Mouse (Mus musculus) activated CD4-positive, CD25-positive, alpha-beta regulatory T cell, adult 4 months (primary cell): ENCODE measurements around the gene Surf6. TPM values are rescaled to one million over a fixed set of nuclear protein-coding genes. Genes with fewer than 3 reads are reported as not detected.
"Not testable (repeated sequence)": the region's sequence is repeated elsewhere in the genome, so short reads cannot be mapped to it uniquely, and the experiment has no call there.

Experiments used
- ATAC-seq: one replicate; pipeline ENCODE4 v1.8.0; 2017
- polyA plus RNA-seq, 2 experiments: library from polyadenylated mRNA; unstranded; fragments of 100-300 nt; shearing (Covaris generic); gene quantifications; one replicate each; pipeline ENCODE4 v1.2.1; 2017

The Surf6 gene
- polyA plus RNA-seq, 2 experiments from 2014 or later, result 17.5 to 25.5 TPM

GRCm38 (mm10) chr2:26913416-26914147 is 10.9 kb upstream of the Surf6 start:
- ATAC-seq, result no peak

- no peak for ATAC-seq
Observed at GRCm38 (mm10) chr2:26912253-26912770, 9.6 kb upstream of the Surf6 start.

- peak; percentile 47 for ATAC-seq
Observed at GRCm38 (mm10) chr2:26910994-26911765, 8.5 kb upstream of the Surf6 start.

- ATAC-seq, result peak; percentile 91
Observed at GRCm38 (mm10) chr2:26910124-26910993, 7.7 kb upstream of the Surf6 start, which contains the start of the genes Med22 and Rpl7a. Gene Med22, minus strand, starts transcription at chr2:26910677. Gene Rpl7a, plus strand, starts transcription at chr2:26910764.

GRCm38 (mm10) chr2:26909387-26909784 is 6.7 kb upstream of the Surf6 start:
- no peak for ATAC-seq

- no peak for ATAC-seq
Observed at GRCm38 (mm10) chr2:26908710-26909386, 6.2 kb upstream of the Surf6 start.

GRCm38 (mm10) chr2:26907109-26907508 is 4.4 kb upstream of the Surf6 start:
- no peak for ATAC-seq

- ATAC-seq, result no peak
Observed at GRCm38 (mm10) chr2:26906431-26906830, 3.8 kb upstream of the Surf6 start.

GRCm38 (mm10) chr2:26905936-26906335 is 3.3 kb upstream of the Surf6 start:
- ATAC-seq, result no peak

GRCm38 (mm10) chr2:26903311-26903710 is 632 bp upstream of the Surf6 start:
- ATAC-seq, result no peak

- ATAC-seq, result no peak
Observed at GRCm38 (mm10) chr2:26901834-26902400, 762 bp downstream of the Surf6 start.

- no peak for ATAC-seq
Observed at GRCm38 (mm10) chr2:26900731-26901130, 1.9 kb downstream of the Surf6 start.

- no peak for ATAC-seq
Observed at GRCm38 (mm10) chr2:26895898-26896297, 6.8 kb downstream of the Surf6 start.

- not testable (repeated sequence) for ATAC-seq
Observed at GRCm38 (mm10) chr2:26886170-26886569, 16.5 kb downstream of the Surf6 start.

- ATAC-seq, result not testable (repeated sequence)
Observed at GRCm38 (mm10) chr2:26885541-26885940, 17.1 kb downstream of the Surf6 start.

GRCm38 (mm10) chr2:26878571-26878970 is 24.1 kb downstream of the Surf6 start:
- no peak for ATAC-seq

- no peak for ATAC-seq
Observed at GRCm38 (mm10) chr2:26870666-26871065, 32.0 kb downstream of the Surf6 start.

GRCm38 (mm10) chr2:26864879-26865278 is 37.8 kb downstream of the Surf6 start, which contains the start of gene Abo:
Gene Abo, minus strand, starts transcription at chr2:26864979.
- no peak for ATAC-seq

- ATAC-seq, result no peak
Observed at GRCm38 (mm10) chr2:26862856-26863255, 39.8 kb downstream of the Surf6 start.

GRCm38 (mm10) chr2:26847706-26848105 is 55.0 kb downstream of the Surf6 start:
- no peak for ATAC-seq
